Mouse (Mus musculus): ENCODE data around the gene Gnaz. TPM values are rescaled to one million over a fixed set of nuclear protein-coding genes. Genes with fewer than 3 reads are reported as not detected.
A peak's percentile ranks its signal among the peaks of the same experiment; 100 is the strongest.

The Gnaz gene
- total RNA-seq, 2 experiments from 2014 or later = 0.10 to 0.22 TPM

DNA sequence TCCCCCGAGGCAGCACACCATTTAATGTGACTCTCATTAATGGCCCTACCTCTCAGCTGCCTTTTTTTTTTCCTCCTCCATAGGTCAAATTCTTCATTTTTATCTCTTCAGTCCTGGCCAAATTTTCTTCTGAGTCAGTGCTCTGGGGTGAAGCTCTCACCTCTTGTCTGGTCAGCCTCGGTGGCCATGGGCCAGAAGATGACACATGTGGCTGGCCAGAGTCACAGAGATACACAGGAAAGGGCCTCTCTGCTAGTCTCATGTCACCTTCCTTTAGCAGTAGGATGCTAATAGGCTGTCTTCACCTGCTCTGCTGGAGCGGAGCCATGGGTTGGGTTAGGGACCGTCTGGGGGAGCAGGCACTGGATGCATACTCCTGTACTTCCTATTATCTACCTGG is 11.1 kb downstream of the Gnaz start:
- H3K4me3 ChIP-seq = no peak overlapping the region
- TF ChIP-seq CTCF (IDR thresholded peaks at IDR 0.05) = no peak

DNA sequence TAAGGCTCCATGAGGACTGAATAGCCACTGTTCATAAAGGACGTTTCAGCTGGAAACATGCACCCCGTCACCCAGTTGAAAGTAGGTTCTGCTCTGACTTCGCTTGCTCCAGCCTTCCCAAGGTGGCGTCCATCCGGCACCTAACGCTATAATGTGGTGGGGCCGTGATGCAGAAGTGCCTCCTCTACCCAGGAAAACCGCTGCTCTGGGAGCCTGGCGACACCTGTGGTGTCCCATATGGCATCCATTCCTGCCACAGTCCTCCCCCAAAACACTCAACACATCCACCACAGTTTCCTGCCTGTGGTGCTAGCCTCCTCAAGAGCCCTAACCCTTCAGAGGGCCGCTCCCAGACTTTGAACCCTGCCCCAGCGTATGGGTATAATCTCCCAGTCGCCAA is 14.2 kb downstream of the Gnaz start:
- TF ChIP-seq CTCF (IDR thresholded peaks at IDR 0.05) = no peak
- no peak for DNase-seq
- intact Hi-C loops (cut with DNase I) = no loop called here
- Histone ChIP-seq H3K4me3 (no peak overlapping the region), H3K27ac (no peak overlapping the region)

More for the DNA sequence above, 11.1 kb downstream of the Gnaz start:
- no peak for DNase-seq
- intact Hi-C loops (cut with DNase I) = no loop called here
- no peak overlapping the region for H3K27ac ChIP-seq

DNA sequence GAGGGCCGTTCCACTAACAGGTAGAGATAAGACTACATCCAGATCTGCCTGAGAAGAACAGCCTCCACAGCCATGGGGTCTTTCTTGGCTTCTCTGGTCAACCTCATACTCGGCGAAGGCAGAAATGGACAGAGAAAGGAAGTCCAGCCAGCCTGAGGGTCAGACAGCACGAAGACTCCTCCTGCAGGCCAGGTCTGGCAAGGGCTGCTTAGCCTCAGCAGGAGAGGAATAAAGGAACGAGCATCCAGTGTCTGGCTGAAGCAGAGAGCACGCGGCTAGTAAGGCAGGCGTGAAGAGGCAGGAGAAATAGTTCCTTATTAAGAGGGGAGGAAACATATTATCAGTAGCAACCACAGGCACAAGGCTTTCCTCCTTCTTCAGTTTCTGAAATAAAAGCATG is 16.2 kb downstream of the Gnaz start:
- DNase-seq = no peak
- no peak overlapping the region for H3K4me3 ChIP-seq
- intact Hi-C loops (cut with DNase I) = no loop called here
- no peak overlapping the region for H3K27ac ChIP-seq
- TF ChIP-seq CTCF (IDR thresholded peaks at IDR 0.05) = no peak

DNA sequence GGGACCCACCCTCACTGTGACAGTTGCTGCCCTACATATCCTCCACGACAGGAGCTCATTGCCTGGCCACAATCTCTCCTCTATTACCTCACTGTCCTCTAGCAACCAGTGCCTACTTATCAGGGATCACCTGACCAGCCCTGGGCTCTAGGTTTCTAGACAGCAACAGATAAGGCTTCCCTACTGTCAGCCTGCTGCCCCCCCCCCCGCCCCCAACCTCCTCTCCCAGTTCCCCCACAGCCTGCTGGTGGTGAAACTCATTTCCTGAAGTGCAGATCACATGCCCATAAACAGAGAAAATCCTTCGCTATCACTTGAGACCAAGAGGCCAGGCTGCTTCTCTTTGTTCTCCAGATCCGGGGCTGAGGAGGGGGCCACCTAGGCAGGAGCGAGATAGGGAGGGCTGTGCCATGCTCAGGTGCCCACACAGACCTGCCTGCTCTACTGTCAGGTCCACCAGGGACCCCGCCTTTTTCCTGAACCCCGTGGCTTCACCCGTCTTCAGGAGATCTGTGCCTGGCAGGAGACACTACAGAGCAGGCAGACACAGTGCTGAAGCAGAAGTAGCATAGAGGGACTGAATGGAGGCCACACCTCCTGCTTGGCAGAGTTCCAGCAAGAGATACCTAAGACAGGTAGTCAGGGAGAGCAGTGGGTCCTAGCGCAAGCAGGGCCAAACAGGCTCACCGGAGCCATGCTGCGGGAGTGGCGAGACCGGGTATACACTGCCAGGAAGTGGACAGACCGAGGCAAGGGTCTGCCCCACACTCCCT is 20.9 kb downstream of the Gnaz start:
- intact Hi-C loops (cut with DNase I) = no loop called here
- TF ChIP-seq CTCF (IDR thresholded peaks at IDR 0.05) = no peak
- Histone ChIP-seq H3K27ac (no peak overlapping the region), H3K4me3 (no peak overlapping the region)
- no peak for DNase-seq

DNA sequence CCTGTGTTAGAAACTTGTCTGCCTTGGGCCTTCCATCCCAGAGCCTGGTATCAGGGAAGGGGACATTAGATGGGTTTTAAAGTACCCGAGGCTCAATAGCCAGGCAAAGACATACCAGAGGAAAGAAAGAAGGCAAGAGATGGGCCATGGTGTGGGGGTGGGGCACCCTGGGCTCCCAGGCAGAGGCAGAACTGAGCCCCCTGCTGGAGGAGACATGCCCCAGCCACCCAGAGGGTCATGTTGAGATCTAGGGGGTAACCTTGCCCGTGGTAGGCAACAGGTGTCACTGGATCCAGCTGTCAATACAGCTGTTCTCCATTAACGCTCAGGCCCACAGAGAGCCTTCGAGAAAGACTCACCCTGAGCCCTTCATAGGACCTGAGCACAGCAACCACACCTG is 22.8 kb downstream of the Gnaz start:
- TF ChIP-seq CTCF (IDR thresholded peaks at IDR 0.05) = no peak
- H3K27ac ChIP-seq = no peak overlapping the region

DNA sequence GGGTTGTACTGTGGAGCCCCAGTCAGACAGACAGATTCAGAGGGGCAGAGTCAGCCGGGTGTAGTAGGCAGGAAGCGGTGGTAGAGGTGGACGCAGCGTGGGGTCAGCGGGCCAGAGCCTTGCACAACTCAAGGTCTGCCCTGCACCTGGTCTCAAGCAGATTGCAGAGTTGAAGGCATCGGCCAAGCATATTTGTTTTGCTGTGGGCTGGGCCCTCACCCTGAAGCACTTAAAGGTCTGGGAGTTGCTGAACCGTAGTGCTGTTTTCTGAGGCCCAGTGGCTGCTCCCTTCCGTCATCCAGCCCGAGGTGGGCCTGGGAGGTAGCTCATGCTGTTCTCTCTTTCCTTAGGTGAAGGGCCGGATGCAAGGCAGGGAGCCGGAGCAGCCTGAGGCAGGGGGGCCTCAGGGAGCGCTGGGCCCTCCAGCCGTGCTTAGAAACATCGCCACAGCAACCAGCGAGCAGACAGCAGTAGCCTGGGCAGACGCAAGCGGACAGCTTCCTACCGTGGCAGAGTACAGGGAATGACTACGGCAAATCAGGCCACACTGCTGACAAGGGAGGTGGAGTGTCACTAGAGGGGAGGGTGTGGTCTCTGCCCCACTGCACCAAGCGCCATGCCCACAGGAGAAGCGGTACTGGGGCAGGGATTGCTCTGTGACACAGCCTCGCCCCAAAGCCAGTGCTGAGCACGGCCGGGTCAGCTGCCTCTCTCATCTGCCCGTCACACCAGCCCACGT is 23.8 kb downstream of the Gnaz start:
- no peak for DNase-seq
- no peak for TF ChIP-seq CTCF (IDR thresholded peaks at IDR 0.05)
- no peak overlapping the region for H3K4me3 ChIP-seq
- H3K27ac ChIP-seq = no peak overlapping the region
- intact Hi-C loops (cut with DNase I) = no loop called here

More for the DNA sequence above, 22.8 kb downstream of the Gnaz start:
- H3K4me3 ChIP-seq = no peak overlapping the region
- intact Hi-C loops (cut with DNase I) = no loop called here
- DNase-seq = no peak

DNA sequence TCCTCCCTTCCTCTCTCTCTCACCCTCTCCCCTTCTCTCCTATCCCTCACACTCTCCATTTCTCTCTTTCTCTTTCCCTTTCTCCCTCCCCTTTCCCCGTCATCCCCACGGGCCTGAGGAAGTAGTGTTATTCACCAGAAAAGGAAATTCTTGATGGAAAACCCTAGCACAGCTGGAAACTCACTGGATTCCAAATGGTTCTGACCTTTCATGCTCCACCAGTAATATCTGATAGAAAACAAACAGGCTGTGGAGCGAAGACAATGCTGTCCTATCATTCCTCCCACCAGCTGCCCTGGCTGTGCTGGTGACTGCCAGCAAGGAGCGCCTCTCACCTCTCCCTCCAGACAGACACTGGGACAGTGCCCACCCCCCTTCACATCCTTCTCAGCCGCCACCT is 27.9 kb downstream of the Gnaz start:
- peak overlapping the region; percentile 54 for H3K4me3 ChIP-seq
- DNase-seq = no peak
- H3K27ac ChIP-seq = no peak overlapping the region; the same call in 1 of the 2 replicates
- TF ChIP-seq CTCF (IDR thresholded peaks at IDR 0.05) = no peak
- intact Hi-C loops (cut with DNase I) = no loop called here

DNA sequence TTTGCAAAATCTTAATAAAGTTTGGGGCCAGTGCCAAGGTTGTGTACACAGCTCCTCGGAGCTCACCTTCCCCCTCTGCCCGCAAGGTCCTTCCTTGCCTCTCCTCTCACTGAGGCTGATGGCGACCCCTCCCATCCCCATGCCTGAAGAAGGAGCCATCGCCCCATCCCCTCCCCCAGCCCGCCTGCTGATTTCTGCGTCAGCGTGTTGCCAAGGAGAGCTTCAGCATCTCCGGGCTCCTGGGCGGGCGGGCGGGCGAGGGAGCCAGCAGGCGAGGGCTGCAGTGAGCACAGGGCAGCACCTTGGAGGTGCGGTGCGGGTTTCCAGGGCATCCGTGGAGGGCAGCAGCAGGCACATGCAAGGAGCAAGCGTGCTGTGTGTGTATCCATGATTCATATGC is 28.4 kb downstream of the Gnaz start:
- intact Hi-C loops (cut with DNase I) = no loop called here
- DNase-seq = no peak
- TF ChIP-seq CTCF (IDR thresholded peaks at IDR 0.05) = no peak
- no peak overlapping the region for H3K27ac ChIP-seq
- H3K4me3 ChIP-seq = peak overlapping the region; percentile 54

DNA sequence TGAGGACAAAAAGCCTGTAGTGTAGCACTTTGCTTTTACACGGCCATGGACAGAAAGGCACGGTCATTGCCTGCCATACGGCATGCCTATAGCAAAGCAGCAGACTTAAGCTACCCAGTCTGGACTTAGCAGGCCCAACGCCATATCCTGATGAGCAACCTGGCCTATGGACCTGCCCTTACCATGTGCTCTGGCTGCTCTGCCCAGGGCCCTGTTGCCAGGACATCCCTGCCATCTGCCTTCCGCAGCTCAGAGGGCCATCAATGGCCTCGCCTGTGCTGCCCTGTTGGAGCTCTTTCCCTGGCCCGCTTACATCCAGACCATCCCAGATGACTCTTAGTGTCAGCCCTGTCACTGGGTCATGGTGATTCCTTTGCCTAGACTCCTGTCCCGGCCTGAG is 34.4 kb downstream of the Gnaz start:
- no peak overlapping the region for H3K27ac ChIP-seq
- no peak overlapping the region for H3K4me3 ChIP-seq
- DNase-seq = no peak
- intact Hi-C loops (cut with DNase I) = no loop called here
- TF ChIP-seq CTCF (IDR thresholded peaks at IDR 0.05) = no peak

DNA sequence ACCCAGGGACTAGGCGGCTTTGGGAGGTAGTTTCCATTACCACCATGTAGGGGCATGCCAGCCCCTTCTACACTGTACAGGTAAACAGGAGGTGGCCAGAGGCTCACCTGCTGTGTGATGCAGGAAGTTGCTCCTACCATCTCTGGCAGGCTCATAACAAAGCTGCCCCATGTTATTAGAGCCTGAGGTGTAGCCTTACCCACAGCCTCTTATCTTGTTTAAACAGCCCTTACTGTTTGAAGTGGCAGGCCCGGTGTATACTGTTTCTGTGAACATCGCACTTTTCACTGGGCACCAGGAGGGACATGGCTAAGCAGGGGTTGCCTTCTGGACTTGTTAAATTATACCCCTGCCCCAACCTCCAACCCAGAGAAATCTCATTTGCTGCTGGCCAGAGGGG is 37.1 kb downstream of the Gnaz start:
- Histone ChIP-seq H3K4me3 (no peak overlapping the region), H3K27ac (no peak overlapping the region)
- intact Hi-C loops (cut with DNase I) = no loop called here
- DNase-seq = no peak
- TF ChIP-seq CTCF (IDR thresholded peaks at IDR 0.05) = no peak

DNA sequence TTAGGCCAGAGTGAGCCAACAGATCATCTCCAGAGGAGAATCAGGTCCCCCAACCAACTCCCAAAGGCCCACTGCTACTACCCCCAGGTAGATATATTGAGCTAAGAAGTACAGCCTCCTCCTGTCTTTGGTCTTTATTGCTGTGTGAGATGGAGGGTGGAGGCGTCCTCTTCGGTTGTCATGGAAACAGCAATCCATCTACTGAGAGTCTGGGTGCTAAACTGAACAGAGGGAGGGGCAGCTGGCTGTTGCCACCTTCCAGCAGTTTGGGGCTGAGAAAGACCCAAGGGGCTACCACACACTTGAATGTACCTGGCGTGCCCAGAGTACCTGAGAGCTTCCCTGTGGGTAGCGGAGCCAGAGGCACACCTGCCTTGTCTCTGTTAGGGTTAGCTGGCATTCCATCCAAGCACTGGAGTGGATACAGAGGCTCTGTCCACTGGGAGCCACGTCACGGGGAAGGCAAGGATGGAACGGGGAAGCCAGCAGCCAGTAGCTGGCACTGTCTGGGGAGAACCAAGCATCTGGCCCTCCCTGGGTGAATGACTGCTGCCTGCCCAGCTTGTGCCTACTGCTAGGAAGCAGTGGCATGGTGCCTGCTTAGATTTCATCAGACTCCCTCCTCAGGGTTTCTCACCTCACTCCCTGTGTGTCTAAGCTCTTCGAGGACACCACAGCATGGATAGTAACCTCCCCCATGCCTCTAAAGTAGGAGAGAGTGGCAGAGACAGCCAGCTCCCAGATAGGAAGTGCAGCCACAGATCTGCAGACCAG is 40.1 kb downstream of the Gnaz start:
- DNase-seq = no peak
- Histone ChIP-seq H3K4me3 (no peak overlapping the region), H3K27ac (no peak overlapping the region)
- intact Hi-C loops (cut with DNase I) = no loop called here
- no peak for TF ChIP-seq CTCF (IDR thresholded peaks at IDR 0.05)

DNA sequence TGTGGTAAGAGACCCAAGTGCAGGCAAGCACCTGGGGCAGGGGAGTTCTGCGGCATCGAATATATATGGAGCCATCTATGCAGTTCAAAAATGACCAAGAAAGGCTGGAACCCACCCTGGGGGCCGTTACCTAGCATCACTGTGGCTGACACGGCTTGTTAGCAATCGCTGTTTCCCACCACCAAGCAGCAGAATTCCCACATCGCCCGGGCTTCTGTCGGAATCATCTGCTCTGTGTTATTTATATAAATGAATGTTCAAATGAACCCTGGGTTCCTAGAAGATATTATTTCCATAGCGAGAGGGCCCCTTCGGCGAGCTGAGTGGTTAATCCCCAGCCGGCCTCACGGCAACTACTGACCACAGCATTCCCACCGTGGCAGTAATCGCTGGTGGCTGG is 43.7 kb downstream of the Gnaz start:
- intact Hi-C loops (cut with DNase I) = no loop called here
- Histone ChIP-seq H3K4me3 (no peak overlapping the region), H3K27ac (no peak overlapping the region)
- no peak for DNase-seq
- no peak for TF ChIP-seq CTCF (IDR thresholded peaks at IDR 0.05)

DNA sequence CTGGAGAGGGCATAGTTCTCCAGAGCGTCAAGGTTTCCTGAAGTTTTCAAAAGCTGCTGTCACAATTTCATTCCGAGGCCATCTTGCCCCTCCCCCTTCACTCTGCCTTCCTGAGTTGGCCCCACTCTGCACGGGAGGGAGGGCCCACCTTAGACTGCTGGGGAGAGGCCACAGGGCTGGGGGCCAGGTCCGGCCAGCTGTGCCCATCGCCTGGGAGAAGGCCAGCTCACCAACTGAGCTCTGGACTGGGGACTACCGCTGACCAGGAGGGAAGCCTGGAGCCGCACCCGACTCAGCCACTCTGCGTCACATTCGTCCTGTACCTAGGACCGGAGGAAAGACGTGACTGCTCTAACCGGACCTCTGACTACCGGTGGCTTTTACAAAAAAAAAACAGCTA is 48.5 kb downstream of the Gnaz start:
- no peak overlapping the region for H3K4me3 ChIP-seq
- DNase-seq = no peak
- no peak for TF ChIP-seq CTCF (IDR thresholded peaks at IDR 0.05)
- H3K27ac ChIP-seq = no peak overlapping the region
- intact Hi-C loops (cut with DNase I) = no loop called here

Measured in gastrocnemius, adult 2 months (tissue).